24 mouse cellular contexts compared by ENCODE assay signal in the genomic region with DNA sequence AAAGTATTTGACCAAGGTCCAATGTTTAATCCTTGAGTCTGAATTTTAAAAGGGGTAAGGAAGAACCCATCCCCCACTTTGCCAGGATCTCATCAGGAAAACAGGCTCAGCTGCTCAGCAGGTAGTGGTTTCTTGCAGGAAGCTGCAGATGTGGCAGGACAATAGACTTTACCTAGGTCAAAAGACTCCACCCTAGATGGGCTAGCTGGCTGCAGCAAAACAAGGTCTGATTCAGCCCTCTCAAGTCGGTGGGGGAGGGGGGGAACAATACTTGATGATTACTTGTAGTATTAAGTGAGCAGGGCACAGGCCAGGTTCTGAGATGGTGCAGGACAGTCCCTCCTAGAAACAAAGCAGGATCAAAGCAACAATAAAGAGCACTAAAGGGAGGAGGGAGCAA.
"Had no signal": no experiment of that assay in that cellular context is flagged by ENCODE, and none has a peak within 500 bp of the region (broad histone marks: within the 10 kb centered on the region; RNA-seq: fewer than 3 reads in every experiment).

No protein-coding gene starts in this region.

- H3K4me1 ChIP-seq: heart, embryonic 10.5 days; heart, embryonic 13.5 days; heart, embryonic 15.5 days; hindbrain, embryonic 13.5 days; hindbrain, embryonic 15.5 days; intestine, embryonic 15.5 days; kidney, embryonic 15.5 days; limb, embryonic 13.5 days; limb, embryonic 15.5 days; liver, embryonic 12.5 days had no signal

- H3K27ac ChIP-seq: heart, embryonic 10.5 days; heart, embryonic 13.5 days; heart, embryonic 15.5 days; hindbrain, embryonic 13.5 days; hindbrain, embryonic 15.5 days; hindbrain, postnatal 0 days; intestine, embryonic 15.5 days; kidney, embryonic 15.5 days; kidney, postnatal 0 days; left cerebral cortex, adult 2 months; limb, embryonic 13.5 days; limb, embryonic 15.5 days; liver, embryonic 12.5 days; liver, embryonic 14.5 days had no signal

- H3K36me3 ChIP-seq: heart, embryonic 10.5 days; heart, embryonic 13.5 days; heart, embryonic 15.5 days; hindbrain, embryonic 13.5 days; hindbrain, embryonic 15.5 days; intestine, embryonic 15.5 days; kidney, embryonic 15.5 days; limb, embryonic 13.5 days; limb, embryonic 15.5 days; liver, embryonic 12.5 days had no signal

- DNase-seq: gastrocnemius, postnatal 14 days; gastrocnemius, postnatal 36 days; heart, adult 18-20 months; heart, postnatal 14 days; heart, postnatal 36 days; kidney, adult 18-20 months; kidney, adult 9 months; kidney, postnatal 14 days; kidney, postnatal 36 days had no signal

- H3K9me3 ChIP-seq: heart, embryonic 10.5 days; heart, embryonic 13.5 days; heart, embryonic 15.5 days; hindbrain, embryonic 13.5 days; hindbrain, embryonic 15.5 days; intestine, embryonic 15.5 days; kidney, embryonic 15.5 days; limb, embryonic 13.5 days; limb, embryonic 15.5 days; liver, embryonic 12.5 days had no signal

- H3K27me3 ChIP-seq: heart, embryonic 13.5 days; heart, embryonic 15.5 days; hindbrain, embryonic 13.5 days; hindbrain, embryonic 15.5 days; intestine, embryonic 15.5 days; kidney, embryonic 15.5 days; limb, embryonic 13.5 days; limb, embryonic 15.5 days; liver, embryonic 12.5 days had no signal

- ATAC-seq: hindbrain, postnatal 0 days; intestine, embryonic 15.5 days; intestine, postnatal 0 days; liver, embryonic 12.5 days had no signal

- H3K4me3 ChIP-seq: heart, embryonic 10.5 days; heart, embryonic 13.5 days; heart, embryonic 15.5 days; hindbrain, embryonic 13.5 days; hindbrain, embryonic 15.5 days; intestine, embryonic 15.5 days; kidney, embryonic 15.5 days; left cerebral cortex, adult 2 months; limb, embryonic 13.5 days; limb, embryonic 15.5 days; liver, embryonic 12.5 days had no signal

- H3K9ac ChIP-seq: heart, embryonic 13.5 days; heart, embryonic 15.5 days; hindbrain, embryonic 13.5 days; hindbrain, embryonic 15.5 days; intestine, embryonic 15.5 days; kidney, embryonic 15.5 days; limb, embryonic 13.5 days; limb, embryonic 15.5 days; liver, embryonic 12.5 days; liver, embryonic 14.5 days had no signal
